Mouse (Mus musculus) hematopoietic stem cell, adult 5-6 weeks (primary cell): ENCODE data around the gene Ndufs2. TPM values are rescaled to one million over a fixed set of nuclear protein-coding genes. Genes with fewer than 3 reads are reported as not detected.

Experiments
- ATAC-seq, 2 experiments: fragments of 125-278 bp in 1 of 2; replicated peaks in 1 of 2; 2 replicates each; pipeline ENCODE4 v1.8.0; 2016 to 2017; ENCODE audit warnings: inconsistent platforms in 2 of 2, mild to moderate bottlenecking in 2 of 2, moderate number of reproducible peaks in 2 of 2, low read depth in 1 of 2, moderate TSS enrichment in 1 of 2; ENCODE audit not compliant: low FRiP score in 2 of 2, poor library complexity in 2 of 2, severe bottlenecking in 2 of 2, insufficient read depth in 1 of 2, low TSS enrichment in 1 of 2
- total RNA-seq: library from RNA; stranded (forward); fragments of 172-1452, 232-1000 nt; gene quantifications from 2 replicates; pipeline ENCODE4 v1.2.3, GENCODE M21; 2017

Ndufs2 gene
- total RNA-seq, 1 experiment from 2014 or later, result 369 TPM

DNA sequence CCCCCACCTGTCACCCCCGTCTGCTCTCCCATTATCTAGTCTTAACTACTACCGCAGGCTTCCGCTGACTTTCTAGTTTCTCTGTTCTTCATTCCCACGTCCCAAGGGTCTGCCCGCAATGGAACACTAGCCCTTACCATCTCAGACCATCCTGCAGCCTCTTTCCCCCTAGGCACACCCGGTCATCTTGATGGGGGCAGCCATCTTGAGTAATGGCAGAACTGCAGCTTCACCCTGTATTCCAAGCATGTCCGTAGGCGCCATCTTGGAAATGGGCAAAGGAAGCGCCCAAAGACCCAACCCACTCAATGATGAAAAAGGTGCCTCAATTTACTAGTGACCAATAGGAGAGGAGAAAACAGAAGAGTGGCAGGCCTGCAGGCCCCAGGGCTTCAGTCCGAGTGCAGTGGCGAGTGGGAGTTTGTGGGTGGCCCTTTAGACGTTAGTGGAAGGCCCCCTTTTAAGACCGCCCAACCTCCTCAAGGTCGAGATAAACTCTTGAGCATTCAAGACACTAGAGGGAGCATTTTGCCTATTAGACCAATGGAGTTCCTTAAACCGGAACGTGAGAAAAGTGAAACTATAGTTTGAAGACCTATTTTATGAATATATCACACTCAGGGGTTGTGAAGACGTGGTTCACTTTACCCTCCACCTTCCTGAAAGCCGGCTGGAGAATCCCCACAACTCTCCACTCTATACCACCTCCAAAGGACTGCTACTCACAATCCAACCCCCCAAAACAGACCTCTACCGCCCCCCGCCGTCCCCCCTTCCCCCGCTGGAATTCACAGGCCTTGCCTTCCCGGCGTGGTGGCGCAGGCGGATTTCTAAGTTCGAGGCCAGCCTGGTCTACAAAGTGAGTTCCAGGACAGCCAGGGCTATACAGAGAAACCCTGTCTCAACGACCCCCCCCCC, 28.7 kb downstream of the Ndufs2 start, which contains the start of gene Tomm40l:
Tomm40l (minus strand) TSS at position 277 of the 918 bp plus-strand sequence.
- ATAC-seq, result peak; percentile 97 to 99

DNA sequence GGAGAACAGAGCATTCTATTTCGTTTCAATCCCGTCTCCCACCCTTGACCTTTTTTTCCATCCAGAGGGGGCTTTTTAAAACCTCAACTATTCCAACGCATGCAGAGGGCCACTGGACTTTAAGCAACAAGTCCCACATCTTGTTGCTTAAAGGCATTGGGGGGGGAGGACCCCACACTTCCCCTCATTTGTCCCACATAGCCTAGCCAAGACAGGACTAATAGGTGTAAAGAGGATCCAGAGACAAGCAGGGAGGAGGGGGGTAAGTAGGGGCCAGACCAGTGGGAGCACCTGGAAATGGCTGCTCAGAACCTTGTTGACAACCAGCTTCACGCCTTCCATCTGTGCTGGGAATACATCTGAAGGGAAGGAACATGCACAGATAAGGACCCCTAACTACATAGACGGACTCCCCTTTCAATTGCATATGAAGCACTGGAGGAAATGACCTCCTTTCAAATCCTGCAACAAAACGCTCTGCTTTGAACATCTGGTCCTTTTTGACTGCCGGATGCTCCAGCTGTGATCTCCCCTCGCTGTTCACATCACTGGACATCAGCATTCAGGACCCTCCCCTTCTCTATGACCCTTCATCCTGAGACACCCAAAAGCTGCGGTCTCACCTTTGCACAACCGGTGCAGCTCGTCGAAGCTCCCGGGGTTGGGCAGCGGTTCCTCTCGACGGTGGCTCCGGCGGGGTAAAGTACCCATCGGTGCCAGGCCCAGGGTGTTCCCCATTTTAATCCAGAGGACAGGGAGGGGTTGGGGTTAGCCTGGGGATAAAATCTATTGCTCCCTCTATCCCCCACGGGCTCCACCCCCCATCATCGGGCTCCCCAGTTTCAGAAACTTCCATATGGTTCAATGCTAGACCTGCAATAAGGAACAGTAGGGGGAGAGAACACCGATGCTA, 29.7 kb downstream of the Ndufs2 start:
- no peak for ATAC-seq

DNA sequence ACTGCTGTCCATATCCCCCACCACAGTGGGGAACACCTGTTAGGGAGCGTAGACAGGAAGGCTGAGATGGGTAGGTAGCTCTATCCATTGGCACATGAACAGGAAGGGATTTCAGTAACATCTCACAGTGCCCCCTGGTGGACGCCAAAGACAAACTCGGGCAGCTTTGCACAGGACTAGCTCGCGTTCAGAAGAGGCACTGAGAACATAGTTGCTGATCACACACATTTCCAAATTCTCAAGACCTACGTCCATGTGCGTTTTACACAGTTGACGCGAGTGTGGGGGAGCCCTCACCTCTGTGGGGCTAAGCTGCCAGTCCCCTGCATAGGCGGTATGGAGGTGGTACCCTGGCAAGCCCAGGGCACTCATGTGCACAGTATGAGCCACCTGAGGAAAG, 30.3 kb downstream of the Ndufs2 start:
- ATAC-seq, result peak in 1 of 2 experiments; percentile 22; a peak in 1 of 4 replicates

- no peak for ATAC-seq
Observed at GRCm38 (mm10) chr1:171216241-171216955, 34.8 kb downstream of the Ndufs2 start.

GRCm38 (mm10) chr1:171213801-171214496, 37.2 kb downstream of the Ndufs2 start, which contains the start of gene Nr1i3:
Nr1i3 (plus strand) TSS chr1:171213970.
- ATAC-seq, result no peak

DNA sequence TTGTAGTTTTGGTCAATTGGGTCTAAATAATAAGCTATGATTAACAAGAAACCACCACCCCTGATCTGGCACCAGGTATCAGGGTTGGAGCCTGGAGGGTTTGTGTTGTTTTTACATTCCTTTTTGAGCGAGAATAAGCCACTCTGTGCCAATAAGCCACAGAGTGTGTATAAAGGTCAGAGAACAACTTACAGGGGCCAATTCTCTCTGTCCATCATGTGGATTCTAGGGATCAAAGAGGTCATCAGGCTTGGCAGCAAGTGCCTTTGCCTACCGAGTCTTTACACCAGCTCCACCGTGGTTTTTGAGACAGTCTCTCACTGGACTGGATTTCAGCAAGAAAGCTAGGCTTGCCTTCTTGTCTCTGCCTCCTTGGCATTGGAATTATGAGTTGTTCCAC, 38.3 kb downstream of the Ndufs2 start:
- ATAC-seq, result no peak

DNA sequence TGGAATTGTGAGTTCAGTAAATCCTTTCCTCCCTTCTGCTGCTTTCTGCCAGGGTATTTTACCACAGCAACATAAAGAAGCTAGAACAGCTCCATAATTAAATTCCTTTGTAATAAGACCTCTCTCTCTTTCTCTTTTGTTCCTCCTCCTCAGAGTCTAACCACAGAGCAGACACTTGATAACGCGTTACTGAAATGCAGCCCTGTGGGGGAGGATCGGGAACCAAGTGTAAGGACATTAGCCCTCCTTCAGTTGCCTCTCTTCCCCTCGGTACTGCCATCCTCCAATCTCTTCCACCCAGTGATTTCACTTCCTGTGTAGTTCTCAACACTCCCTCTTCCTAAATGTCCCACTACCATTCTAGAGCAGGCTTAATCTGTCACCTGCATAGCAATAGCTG, 41.8 kb downstream of the Ndufs2 start:
- no peak; a peak in 1 of 4 replicates for ATAC-seq

GRCm38 (mm10) chr1:171205704-171206493, 45.3 kb downstream of the Ndufs2 start:
- no peak for ATAC-seq

DNA sequence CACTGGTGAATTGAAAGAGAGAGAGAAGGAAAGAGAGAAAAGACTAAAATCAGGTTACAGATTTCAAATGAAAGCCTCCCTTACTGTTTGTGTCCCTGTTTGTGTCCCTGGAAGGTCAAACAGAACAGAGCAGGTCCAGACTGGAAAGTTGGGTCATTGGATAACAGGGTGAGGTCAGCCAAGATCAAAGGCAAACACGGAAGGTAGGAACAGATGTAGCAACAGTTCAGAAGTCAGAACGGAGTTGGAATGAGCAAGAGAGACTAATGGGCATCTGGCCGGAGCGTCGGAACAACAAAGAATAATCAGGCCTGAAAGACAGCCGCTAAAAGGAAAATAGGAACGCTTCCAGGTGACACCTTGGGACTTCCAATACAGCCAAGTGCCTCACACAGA, 46.9 kb downstream of the Ndufs2 start:
- ATAC-seq, result no peak

- ATAC-seq, result no peak
Observed at GRCm38 (mm10) chr1:171203471-171204248, 47.5 kb downstream of the Ndufs2 start.

DNA sequence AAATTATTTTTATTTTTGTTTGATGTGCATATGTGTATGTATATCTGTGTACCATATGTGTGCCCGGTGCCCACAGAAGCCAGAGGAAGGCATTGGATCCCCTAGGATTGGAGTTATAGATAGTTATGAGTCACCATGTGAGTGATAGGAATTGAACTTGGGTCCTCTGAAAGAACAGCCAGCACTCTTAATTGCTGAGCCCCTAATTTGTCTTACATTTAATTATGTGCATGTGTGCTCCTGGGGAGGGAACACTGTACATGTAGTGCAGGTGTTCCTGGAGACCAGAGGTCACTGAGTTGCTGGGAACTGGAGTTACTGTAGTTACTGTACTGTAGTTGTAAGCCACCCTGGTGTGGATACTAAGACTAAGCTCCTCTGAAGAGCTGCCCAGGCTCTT, 50.4 kb downstream of the Ndufs2 start:
- ATAC-seq, result no peak

DNA sequence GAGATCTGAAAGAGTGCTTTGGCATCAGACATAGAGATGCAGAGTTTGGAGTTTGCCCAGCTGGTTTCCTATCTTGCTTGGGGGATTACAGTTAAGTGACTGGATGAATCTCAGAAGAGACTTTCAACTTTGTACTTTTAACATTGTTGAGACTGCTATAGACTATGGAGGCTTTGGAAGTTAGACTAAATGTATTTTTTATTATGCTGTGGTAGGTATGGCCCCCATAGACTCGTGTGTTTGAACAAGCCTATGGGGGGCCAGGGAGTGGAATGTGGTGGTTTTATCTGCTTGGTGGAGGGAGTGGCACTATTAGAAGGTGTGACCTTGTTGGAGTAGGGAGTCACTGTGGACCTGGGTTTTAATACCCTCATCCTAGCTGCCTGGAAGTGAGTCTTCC, 51.7 kb downstream of the Ndufs2 start:
- ATAC-seq, result no peak

- peak; percentile 97 to 99 for ATAC-seq
Observed at GRCm38 (mm10) chr1:171195887-171196397, 55.2 kb downstream of the Ndufs2 start, which contains the start of gene Pcp4l1. Pcp4l1 (minus strand) TSS chr1:171196268.

DNA sequence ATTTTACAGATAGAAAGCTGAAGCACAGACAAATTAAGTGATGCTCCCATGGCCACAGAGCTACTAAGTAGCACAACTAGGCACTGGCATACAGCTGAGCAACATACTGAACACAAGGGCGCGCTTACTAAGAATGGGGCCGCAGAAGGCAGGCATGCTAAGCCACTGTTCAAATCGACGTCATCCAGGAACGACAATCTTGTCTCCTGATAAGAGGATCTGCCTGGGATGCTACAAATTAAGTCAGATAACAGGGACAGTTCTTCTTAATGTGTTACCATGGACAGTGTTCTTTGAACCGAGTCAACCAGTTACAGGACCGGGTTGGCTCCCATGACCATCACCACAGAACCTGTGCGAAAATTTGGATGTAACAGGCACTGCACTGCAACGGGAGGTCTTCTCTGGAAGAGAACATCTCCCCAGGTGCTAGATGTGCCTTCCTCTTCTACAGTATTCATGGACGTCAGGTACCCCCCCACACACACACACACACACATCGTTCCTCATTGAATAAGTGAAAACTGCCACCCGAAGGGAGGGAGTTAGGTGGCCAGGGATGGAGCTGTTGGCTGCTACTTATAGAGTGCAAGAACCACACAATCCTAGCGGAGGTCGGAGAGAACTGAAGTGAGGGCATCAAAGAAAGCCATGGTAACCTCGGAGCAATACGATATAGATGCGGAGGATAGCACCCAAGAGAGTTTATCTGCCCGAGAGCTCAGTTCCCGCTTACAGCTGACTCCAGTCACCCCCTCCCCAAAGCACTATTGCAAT, 56.0 kb downstream of the Ndufs2 start:
- 0 out of 4 replicates have a peak, but pooled peaks of 1 of the 2 experiments have one; percentile 33 for ATAC-seq
